Mouse (Mus musculus) urinary bladder, adult 18-20 months (tissue): Measurements from ENCODE around the gene Mrpl58.
"Not testable (repeated sequence)": the region's sequence is repeated elsewhere in the genome, so short reads cannot be mapped to it uniquely, and the experiment has no call there.

Experiments used
- DNase-seq, 2 experiments: peaks; one replicate each; pipeline ENCODE4 v3.0.0; 2022; ENCODE audit warnings: low spot score in 2 of 2, mixed read lengths in 2 of 2

The Mrpl58 gene

GRCm38 (mm10) chr11:115427482-115428331 is 24.2 kb downstream of the Mrpl58 start:
- peak; percentile 22 to 40 for DNase-seq

- DNase-seq, result no peak
Observed at GRCm38 (mm10) chr11:115429307-115429706, 25.8 kb downstream of the Mrpl58 start.

GRCm38 (mm10) chr11:115430561-115430960 is 27.0 kb downstream of the Mrpl58 start:
- DNase-seq, result no peak

GRCm38 (mm10) chr11:115432814-115433213 is 29.3 kb downstream of the Mrpl58 start:
- no peak for DNase-seq

GRCm38 (mm10) chr11:115433342-115433741 is 29.8 kb downstream of the Mrpl58 start:
- DNase-seq, result no peak

GRCm38 (mm10) chr11:115435596-115436337 is 32.2 kb downstream of the Mrpl58 start:
- no peak for DNase-seq

GRCm38 (mm10) chr11:115437571-115438122 is 34.1 kb downstream of the Mrpl58 start:
- DNase-seq, result no peak

- no peak for DNase-seq
Observed at GRCm38 (mm10) chr11:115439326-115439725, 35.8 kb downstream of the Mrpl58 start.

GRCm38 (mm10) chr11:115439906-115440595 is 36.5 kb downstream of the Mrpl58 start, which contains the start of gene Trim80:
TSS of gene Trim80 (plus strand) at chr11:115440545.
- no peak for DNase-seq

GRCm38 (mm10) chr11:115441417-115441816 is 37.9 kb downstream of the Mrpl58 start:
- no peak for DNase-seq

- no peak for DNase-seq
Observed at GRCm38 (mm10) chr11:115446906-115447305, 43.4 kb downstream of the Mrpl58 start.

- no peak for DNase-seq
Observed at GRCm38 (mm10) chr11:115447321-115447885, 43.9 kb downstream of the Mrpl58 start.

GRCm38 (mm10) chr11:115448075-115448474 is 44.5 kb downstream of the Mrpl58 start:
- no peak for DNase-seq

GRCm38 (mm10) chr11:115448998-115449397 is 45.4 kb downstream of the Mrpl58 start:
- DNase-seq, result no peak

- no peak for DNase-seq
Observed at GRCm38 (mm10) chr11:115450176-115450575, 46.6 kb downstream of the Mrpl58 start.

GRCm38 (mm10) chr11:115451781-115452241 is 48.3 kb downstream of the Mrpl58 start:
- DNase-seq, result no peak

- DNase-seq, result no peak
Observed at GRCm38 (mm10) chr11:115452281-115452860, 48.8 kb downstream of the Mrpl58 start.

GRCm38 (mm10) chr11:115453306-115453705 is 49.8 kb downstream of the Mrpl58 start:
- DNase-seq, result no peak

- DNase-seq, result not testable (repeated sequence)
Observed at GRCm38 (mm10) chr11:115454822-115455221, 51.3 kb downstream of the Mrpl58 start.

GRCm38 (mm10) chr11:115455619-115456018 is 52.1 kb downstream of the Mrpl58 start:
- DNase-seq, result no peak

GRCm38 (mm10) chr11:115456182-115456581 is 52.6 kb downstream of the Mrpl58 start:
- no peak for DNase-seq
